Mouse (Mus musculus) adrenal gland, postnatal 4 days (tissue): Measurements from ENCODE around the gene Tub. TPM values are rescaled to one million over a fixed set of nuclear protein-coding genes. Genes with fewer than 3 reads are reported as not detected.

Experiments used
- DNase-seq, 2 experiments: peaks; one replicate each; pipeline ENCODE4 v3.0.0; 2021 to 2022; ENCODE audit warnings: low spot score in 2 of 2, mixed read lengths in 2 of 2
- total RNA-seq, 2 experiments: library from RNA; stranded (reverse); gene quantifications; 2 replicates each; pipeline ENCODE4 v1.2.3; 2021

Gene Tub
- total RNA-seq, 2 experiments from 2014 or later: 44.9 to 48.1 TPM

- no peak for DNase-seq
Observed at GRCm38 (mm10) chr7:108972273-108972672, 22.1 kb downstream of the Tub start.

DNA sequence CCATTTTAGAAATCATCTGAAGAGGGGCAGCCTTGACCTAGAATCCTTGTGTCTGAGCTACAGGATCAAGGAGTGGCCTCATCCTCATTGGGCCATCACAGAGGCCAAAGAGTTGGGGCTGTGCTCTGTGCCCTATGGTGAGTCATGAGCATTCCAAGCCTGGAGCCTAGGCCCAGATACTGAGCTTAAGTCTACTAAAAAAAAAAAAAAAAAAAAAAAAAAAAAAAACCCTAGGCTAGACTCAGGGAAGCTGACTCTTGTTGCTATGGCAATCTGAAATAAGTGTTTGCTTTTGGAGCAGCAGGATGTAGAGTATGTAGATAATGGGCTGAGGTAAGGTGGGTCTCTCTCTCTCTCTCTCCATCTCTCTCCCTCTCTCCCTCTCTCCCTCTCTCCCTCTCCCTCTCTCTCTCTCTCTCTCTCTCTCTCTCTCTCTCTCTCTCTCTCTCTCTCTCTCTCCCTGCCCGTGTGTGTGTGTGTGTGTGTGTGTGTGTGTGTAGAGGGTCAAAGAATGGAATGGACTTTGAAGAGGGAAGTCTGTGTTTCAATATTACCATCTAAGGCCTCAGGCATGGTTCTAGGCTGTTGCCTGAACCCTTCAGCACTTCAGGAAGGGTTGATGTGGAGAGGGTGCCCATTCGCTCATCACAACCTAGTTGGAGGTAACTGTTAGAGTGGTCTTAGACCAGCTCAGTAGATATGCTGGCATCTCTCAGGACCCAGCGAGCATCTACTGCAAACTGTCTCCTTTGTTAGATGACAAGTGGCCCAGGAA is 36.0 kb downstream of the Tub start:
- no peak for DNase-seq

GRCm38 (mm10) chr7:108991207-108991606 is 41.1 kb downstream of the Tub start:
- DNase-seq: no peak

- DNase-seq: no peak
Observed at GRCm38 (mm10) chr7:108993230-108993629, 43.1 kb downstream of the Tub start.

DNA sequence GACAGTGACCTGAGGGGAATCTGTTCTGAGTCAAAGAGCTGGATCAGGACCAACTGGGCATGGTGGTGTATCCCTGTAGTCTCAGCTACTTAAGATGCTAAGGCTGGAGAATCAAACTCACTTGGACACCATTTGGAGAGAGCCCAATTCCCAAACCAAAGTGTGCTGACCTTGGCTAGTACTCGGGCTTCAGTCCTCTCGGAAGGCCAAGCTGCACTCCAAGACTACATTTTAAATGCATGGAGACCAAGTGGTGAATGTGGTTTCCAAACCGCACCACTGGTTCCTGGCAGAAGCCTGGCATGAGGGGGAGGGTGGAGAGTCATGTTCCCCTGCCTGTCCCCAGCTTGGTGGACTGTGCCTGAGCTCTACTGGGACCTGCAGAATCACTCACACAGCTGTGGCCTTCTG is 43.7 kb downstream of the Tub start:
- no peak for DNase-seq

DNA sequence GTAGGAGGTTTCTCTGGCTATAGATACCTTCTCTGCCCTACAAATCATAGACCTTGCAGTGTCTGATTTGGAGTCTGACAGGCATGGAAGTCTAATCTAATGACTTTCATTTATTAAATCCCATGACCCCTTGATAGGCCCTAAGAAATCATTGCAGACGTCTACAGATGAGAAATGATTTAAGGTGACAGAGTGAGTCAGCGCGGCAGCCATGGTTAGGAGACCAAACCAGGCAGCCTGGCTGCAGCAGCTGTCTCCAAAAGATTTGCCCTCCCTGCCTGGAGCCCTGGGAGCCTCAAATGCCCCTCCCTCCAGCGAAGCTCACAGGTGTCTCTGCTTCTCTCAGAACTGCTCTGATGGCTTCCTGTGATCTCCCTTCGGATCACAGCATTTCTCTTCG is 46.0 kb downstream of the Tub start:
- no peak for DNase-seq

GRCm38 (mm10) chr7:109000315-109000954 is 50.3 kb downstream of the Tub start:
- no peak for DNase-seq

DNA sequence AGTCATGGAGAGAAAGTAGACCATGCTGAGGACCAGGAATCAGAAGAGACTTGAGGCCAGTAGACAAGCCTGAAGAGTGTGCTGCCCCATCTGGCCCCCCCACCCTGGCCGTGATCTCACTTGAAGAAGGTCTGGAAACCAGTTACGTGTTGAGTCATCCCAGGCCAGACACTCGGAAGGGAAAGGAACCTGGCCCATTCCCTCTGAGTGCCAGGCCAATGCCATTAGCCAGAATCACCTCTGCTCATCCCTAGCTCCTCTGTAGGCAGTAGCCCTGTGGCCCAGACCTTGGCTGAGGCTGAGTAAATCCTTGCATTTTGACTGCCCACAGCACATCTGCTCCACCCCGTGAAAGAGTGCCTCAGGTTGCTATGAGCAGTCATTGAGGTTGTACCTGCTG is 51.8 kb downstream of the Tub start:
- no peak for DNase-seq

GRCm38 (mm10) chr7:109003653-109004052 is 53.5 kb downstream of the Tub start:
- DNase-seq: no peak

DNA sequence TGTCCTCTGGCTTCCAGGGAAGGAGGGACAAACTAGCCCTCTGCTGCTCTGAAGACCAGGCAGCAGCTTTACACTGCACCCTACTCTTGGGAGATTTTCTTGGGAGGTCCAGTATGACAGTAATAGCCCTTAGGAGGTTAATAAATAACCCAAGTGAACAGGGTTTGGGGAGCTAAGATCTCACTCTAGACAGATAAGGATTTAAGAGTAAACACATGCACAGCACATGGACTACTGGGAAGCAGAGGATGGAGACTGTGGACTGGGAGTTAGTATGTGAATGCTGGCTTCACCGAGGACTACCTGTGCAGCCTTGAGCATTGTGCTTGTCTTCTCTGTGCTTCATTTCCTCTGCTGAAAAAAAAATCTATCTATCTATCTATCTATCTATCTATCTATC is 59.1 kb downstream of the Tub start:
- no peak for DNase-seq

GRCm38 (mm10) chr7:109010720-109011595 is 60.8 kb downstream of the Tub start:
- DNase-seq: no peak

DNA sequence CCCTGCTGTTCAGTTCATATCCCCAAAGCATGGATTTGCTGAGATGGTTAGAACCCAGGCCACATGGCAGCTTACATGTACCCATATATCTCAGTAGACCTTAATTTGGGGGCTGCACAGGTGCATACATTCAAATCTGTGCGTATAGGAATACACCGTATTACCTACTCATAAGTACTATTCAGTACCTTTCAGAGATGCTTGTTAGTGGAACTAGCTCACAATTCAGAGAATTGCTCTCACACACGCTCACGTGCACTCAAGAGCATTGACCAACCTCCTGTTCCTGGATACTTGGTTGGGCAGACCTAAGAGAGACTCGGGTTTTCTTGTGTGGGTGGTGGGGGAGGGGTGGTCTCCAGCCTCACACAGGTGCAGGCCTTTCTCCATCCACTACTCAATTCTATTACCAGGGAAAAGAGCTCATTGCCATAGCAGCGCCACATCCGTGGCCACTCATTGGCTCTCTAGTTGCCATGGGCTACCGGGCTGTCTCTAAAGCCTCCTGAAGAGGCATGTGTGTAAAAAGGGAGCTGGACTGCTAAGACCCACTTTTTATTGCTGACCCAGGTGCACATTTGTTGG is 61.5 kb downstream of the Tub start:
- DNase-seq: no peak

- no peak for DNase-seq
Observed at GRCm38 (mm10) chr7:109012575-109012974, 62.4 kb downstream of the Tub start.

DNA sequence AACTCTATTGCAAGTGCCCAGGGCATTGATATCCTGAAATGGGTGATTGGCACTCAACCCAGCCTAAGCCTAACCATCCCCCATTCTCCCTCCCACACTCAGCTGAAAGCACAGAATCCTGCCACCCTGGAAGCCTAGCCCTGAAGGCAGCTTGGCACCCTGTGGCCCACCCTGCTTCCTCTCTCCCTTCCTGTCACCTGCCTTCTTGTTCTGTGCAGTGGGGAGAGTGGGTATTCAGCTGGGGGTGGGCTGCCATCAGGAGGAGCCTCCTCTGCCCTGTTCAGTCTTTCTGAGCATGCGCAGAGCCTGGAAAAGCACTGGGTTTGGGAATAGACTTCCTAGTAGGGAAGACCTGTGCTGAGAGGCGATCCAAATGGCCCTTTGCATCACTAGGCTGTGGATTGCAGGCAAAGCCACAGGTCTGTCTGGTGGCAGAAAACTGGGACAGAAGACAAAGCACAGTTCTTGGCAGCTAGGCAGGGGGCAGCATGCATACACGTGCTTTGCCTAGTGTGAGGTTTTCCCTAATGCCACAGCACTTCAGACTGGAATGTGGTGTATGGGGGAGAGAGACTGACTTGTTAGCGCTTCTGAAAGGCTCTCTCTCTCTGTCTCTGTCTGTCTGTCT is 63.0 kb downstream of the Tub start:
- no peak for DNase-seq

GRCm38 (mm10) chr7:109014851-109015250 is 64.7 kb downstream of the Tub start:
- no peak for DNase-seq

- DNase-seq: no peak
Observed at GRCm38 (mm10) chr7:109016378-109016923, 66.3 kb downstream of the Tub start.

GRCm38 (mm10) chr7:109019243-109019642 is 69.1 kb downstream of the Tub start:
- DNase-seq: no peak

DNA sequence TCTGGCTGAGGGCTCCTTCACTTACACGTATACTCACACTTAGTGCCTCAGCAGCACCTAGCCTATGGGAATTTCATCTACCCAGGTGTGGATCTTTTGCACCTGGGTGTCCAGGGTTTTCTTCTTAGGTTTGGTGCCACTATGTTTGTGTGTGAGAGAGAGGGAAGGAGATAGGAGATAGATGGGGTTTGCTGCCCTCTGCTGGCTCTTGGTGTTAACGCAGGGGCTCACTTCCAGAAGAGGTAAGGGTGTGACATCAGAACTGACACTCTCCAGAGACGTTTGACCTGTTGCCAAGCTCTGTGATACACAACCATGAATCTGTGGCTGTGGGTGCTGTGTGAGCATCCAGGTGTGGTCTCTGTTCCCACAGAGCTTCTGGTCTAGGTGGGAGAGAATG is 71.3 kb downstream of the Tub start:
- DNase-seq: peak in 1 of 2 experiments; percentile 36

DNA sequence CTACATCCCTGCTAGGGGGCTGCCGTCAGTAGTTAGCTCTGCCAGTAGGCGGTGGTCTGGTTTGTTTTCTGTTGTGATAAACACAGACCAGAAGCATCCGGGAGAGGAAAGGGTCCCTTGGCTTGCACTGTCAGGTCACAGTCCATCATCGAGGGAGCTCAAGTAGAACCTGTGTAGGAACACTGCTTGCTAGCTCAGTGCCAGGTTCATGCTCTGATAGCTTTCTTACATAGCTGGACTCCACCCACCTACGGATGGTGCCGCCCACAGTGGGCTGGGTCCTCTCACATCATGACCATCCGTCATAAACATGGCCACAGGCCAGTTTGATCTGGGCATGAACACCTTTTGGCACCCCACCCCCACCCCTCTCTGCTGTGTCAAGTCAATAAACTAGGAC is 75.6 kb downstream of the Tub start:
- no peak for DNase-seq

GRCm38 (mm10) chr7:109026976-109027375 is 76.8 kb downstream of the Tub start:
- DNase-seq: no peak

DNA sequence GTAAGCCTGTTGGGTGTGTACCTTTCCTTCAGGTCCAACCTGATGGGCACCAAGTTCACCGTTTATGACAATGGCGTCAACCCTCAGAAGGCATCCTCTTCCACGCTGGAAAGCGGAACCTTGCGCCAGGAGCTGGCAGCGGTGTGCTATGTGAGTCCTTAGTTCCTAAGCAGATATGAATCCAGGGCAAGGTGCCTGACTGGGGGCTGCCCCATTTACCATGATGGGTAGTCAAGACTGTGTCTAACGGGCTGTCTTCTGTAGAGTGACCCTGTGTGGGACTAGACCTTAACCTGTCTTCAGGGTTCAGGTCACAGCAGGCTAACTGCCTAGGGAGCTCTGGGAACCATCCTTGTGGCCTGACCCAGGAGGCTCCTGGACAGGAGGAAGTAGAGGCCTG is 77.6 kb downstream of the Tub start:
- DNase-seq: no peak
